Mouse (Mus musculus) colon, adult 2 months (tissue): ENCODE data around the gene Porcn. TPM values are rescaled to one million over a fixed set of nuclear protein-coding genes. Genes with fewer than 3 reads are reported as not detected.

ENCODE experiments used
- polyA plus RNA-seq: library from polyadenylated mRNA; depleted of rRNA; stranded (reverse); fragments of >200 nt; gene quantifications from 2 replicates; pipeline ENCODE4 v1.2.3, GENCODE M21; 2012; rRNA removed

Porcn gene
- polyA plus RNA-seq: 16.7 and 21.7 TPM in 2 replicates

DNA sequence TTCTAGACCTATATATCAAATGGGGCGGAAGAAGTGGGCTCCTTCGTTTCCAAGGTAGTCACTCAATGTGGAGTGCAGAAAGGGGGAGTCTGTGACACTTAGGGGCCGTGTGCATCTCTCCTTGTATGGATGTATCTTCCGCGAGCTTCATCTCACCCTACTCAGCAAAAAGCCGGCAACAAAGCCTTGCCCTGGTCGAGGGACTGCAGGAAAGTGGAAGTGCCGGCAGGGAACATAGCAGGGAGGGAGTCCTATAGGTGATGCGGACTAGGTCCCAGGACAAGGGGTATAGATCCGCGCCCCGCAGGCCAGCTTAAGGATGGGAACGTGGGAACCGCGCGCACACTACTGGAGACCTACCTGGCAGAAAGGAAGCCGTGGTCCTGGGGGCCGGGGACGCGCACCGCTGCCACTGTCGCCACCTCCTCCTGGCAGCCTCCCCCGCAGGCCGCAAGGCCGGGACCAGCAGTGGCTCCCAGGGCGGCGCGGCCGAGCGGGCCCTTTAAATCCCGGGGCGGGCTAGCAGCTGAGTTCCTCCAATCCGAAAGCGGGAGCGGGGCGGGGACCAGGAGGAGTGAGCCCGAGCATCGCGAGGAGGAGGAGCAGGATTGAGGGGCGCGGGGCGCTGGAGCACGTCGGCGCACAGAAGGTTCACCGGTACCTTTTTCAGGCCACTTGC, at the start of gene Porcn:
Porcn (minus strand) TSS at position 511 of the 679 bp plus-strand sequence.

DNA sequence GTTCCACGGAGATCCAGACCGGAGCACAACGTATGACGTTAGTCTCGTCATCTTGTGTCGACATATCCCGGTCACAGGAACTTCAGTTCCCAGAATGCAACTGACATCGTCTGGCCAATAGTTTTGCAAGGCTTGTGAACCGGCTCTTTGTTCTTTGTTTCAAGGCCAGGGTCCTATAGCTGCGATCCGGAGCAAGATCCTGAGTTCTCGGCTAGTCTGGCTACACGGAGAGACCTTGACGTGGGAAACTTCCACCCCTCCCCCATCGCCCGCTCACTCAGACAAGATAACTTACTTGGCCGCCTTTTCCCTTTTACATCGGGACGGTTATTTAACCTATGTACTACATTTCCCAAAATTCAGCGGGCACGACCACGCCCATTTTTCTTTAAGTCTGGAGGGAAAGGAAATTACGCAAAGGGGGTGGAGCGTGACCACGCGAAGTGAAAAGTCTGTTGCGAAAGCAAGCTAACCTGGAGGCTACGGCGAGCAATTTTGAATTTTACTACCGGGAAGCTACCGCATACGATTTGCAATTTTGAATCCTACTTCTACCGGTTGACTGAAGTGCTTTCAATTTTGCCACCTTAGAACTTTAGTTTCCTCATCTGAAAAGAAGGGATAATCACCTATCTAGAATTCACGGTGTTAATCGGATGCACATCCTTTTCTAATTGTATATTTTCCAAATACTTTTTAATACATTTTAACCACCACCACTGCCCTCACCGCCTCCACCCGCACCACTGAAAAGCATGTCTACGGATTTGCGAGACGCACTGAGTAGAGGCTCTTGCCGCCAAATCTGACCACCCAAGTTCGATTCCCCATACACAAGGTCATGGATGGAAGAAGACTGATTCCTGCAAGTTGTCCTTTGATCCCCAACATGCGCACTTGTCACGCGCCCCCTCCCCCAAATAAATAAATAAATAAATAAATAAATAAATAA, 46.3 kb upstream of the Porcn start, which contains the start of gene Ftsj1:
Ftsj1 (minus strand) TSS at position 73 of the 952 bp plus-strand sequence.

DNA sequence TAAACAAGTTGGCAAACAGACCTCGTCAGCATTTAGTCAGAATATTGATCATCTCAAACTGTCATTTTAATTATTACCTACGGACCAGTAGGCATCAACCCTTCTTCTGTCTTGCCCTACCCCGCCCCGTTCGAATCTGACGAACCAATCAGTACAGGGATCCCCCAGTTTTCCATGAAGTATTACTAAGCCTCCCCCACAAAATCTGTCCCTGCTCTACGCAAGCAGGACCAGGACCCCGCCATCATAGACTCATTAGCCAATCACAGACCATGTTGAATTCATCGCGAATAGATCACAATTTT, 13.0 kb downstream of the Porcn start, which contains the start of gene Ebp:
Ebp (minus strand) TSS at position 94 of the 305 bp plus-strand sequence.

DNA sequence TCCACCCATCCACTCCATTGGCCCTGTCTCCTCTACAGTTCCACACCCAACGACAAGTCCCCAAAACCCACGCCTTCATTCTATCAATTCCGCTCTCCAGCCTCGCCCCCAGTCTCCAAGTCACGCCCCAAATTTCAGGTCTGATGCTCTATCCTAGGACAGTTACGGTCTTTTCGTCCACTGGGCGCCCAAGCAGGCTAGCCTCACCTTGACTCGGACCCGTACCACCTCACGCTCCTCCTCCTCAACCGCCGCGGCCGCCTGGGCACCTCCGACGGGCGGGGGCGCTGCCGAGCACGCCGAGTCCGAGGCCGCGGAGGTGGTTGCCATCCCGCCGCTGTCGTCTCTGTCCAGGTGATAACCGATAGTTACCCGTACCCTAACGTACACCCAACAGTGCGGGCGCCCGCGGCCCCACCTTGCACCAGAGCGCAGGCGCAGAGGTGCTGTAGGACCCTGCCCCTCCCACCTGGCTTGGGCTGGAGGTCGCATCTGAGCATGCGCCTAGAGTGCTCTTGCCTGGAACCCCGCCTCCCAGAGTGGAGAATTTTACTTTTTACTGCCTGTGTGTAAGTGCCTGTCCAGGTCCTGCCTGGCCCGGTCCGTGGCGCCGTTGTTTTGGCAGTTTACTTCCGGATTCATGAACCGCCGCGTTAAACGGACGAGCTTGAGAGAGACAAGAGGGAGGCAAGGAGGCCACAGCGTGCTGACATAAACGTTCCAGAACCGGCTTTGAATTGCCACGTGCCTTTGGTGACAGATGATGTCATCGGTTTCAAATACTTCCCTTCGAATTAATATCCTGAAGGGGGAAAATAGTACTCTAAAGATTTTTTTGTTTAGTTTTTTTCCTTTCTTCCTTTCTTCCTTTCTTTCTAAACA, 30.6 kb downstream of the Porcn start, which contains the start of gene Tbc1d25:
Tbc1d25 (minus strand) TSS at position 678 of the 882 bp plus-strand sequence.

DNA sequence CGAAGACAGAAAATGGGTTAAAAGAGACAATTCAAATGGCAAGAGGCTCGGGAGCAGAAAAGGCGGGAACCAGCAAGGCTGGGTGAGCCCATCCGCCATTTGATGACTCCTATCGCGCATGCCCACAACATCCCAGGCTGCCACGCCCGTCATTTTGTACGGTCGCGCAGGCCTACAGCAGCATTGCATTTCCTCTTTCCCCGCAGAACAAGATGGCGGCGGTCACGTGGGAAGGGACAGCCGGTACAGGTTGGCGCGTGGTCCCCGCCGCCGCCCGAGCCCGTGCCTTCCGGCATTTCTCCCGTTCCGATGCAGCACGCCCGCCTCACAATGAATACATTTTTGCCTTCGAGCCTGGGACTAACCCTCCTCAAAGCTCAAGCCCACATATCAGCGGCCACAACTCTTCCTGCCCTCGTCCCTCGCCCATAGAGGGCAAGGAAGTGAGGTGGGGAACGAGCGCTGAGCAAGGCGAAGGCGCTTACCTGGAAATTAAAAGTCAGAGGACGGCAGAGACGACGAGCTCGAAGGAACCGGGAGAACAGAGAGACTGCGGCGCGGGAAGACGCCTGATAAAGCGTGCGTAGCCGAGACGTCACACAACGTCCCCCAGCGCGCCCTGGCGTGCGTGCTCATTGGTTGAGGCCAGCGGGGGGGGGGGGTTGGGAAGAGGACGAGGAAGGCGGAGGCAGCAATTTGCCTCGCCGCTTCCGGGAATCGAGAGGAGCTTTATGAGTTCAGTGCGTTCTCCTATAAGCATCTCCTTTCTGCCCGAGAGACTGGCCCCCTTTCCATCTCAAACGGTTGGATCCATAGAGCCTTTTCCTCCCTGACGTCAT, 61.0 kb downstream of the Porcn start, which contains the start of gene Rbm3:
Rbm3 (minus strand) TSS at position 728 of the 839 bp plus-strand sequence.

Other genes starting within 250 kb of the Porcn start
- gene Gata1, start 228.5 kb downstream of the Porcn start, polyA plus RNA-seq: 0.06 and 0.09 TPM in 2 replicates
- gene Glod5, start 188.0 kb downstream of the Porcn start, polyA plus RNA-seq: 4.9 and 5.1 TPM in 2 replicates
- 7.7 and 8.1 TPM in 2 replicates for gene Suv39h1, start 131.8 kb downstream of the Porcn start, polyA plus RNA-seq
- 2.6 and 2.7 TPM in 2 replicates for gene Was, start 116.0 kb downstream of the Porcn start, polyA plus RNA-seq
- gene Wdr13, start 73.6 kb downstream of the Porcn start, polyA plus RNA-seq: 146 and 200 TPM in 2 replicates
- 41.9 and 42.6 TPM in 2 replicates for gene Rbm3, start 60.6 kb downstream of the Porcn start, polyA plus RNA-seq
- 15.6 and 16.3 TPM in 2 replicates for gene Tbc1d25, start 30.3 kb downstream of the Porcn start, polyA plus RNA-seq
- gene Ebp, start 13.0 kb downstream of the Porcn start, polyA plus RNA-seq: 183 and 188 TPM in 2 replicates
- gene Ftsj1, start 45.9 kb upstream of the Porcn start, polyA plus RNA-seq: 23.8 and 24.9 TPM in 2 replicates
- 0.57 and 3.1 TPM in 2 replicates for gene Slc38a5, start 64.6 kb upstream of the Porcn start, polyA plus RNA-seq
- not detected in 2 replicates for gene Ssxb10, start 120.9 kb upstream of the Porcn start, polyA plus RNA-seq
- gene Ssxb9, start 160.5 kb upstream of the Porcn start, polyA plus RNA-seq: not detected in 2 replicates
- gene Ssxb1, start 206.8 kb upstream of the Porcn start, polyA plus RNA-seq: not detected in 2 replicates